Mouse (Mus musculus) activated CD4-positive, CD25-positive, alpha-beta regulatory T cell, adult 9 weeks (primary cell): ENCODE data around the gene Lgi1. TPM values are rescaled to one million over a fixed set of nuclear protein-coding genes. Genes with fewer than 3 reads are reported as not detected.

ENCODE experiments used
- polyA plus RNA-seq: library from polyadenylated mRNA; unstranded; fragments of 100-300 nt; shearing (Covaris generic); gene quantifications from one replicate; pipeline ENCODE4 v1.2.1, GENCODE M21; 2017

The Lgi1 gene
- not detected for polyA plus RNA-seq

GRCm38 (mm10) chr19:38264505-38265500 is at the start of gene Lgi1:
Lgi1 (plus strand) TSS chr19:38264536.

GRCm38 (mm10) chr19:38223905-38224684 is 40.2 kb upstream of the Lgi1 start, which contains the start of gene Fra10ac1:
Fra10ac1 (minus strand) TSS chr19:38224156.

Other genes with a start within 250 kb of the Lgi1 start
- 0.78 TPM for gene Myof, start 221.0 kb upstream of the Lgi1 start, polyA plus RNA-seq
- gene Cep55, start 209.5 kb upstream of the Lgi1 start, polyA plus RNA-seq = 4.5 TPM
- not detected for gene Ffar4, start 167.5 kb upstream of the Lgi1 start, polyA plus RNA-seq
- gene Rbp4, start 139.3 kb upstream of the Lgi1 start, polyA plus RNA-seq = not detected
- not detected for gene Pde6c, start 131.8 kb upstream of the Lgi1 start, polyA plus RNA-seq
- gene Fra10ac1, start 40.4 kb upstream of the Lgi1 start, polyA plus RNA-seq = 19.5 TPM
- 3.1 TPM for gene Slc35g1, start 131.4 kb downstream of the Lgi1 start, polyA plus RNA-seq
- gene Plce1, start 216.6 kb downstream of the Lgi1 start, polyA plus RNA-seq = 0.04 TPM